Mouse (Mus musculus) spleen, postnatal 14 days (tissue): ENCODE measurements at regions not wholly inside any gene's neighbourhood (a gene's known extent, or its start where the extent isn't known, plus 50 kb on each side); places are given as distances from the start of the nearest gene placed in this dataset.
A peak's percentile ranks its signal among the peaks of the same experiment; 100 is the strongest.

Experiments
- DNase-seq, 2 experiments: peaks; one replicate each; pipeline ENCODE4 v3.0.0; 2021 to 2022; ENCODE audit warnings: low spot score in 2 of 2

- DNase-seq: no peak
Observed at GRCm38 (mm10) chr5:119739386-119739785, 68.9 kb downstream of the Tbx3 start.

GRCm38 (mm10) chr5:119741116-119741515, 70.6 kb downstream of the Tbx3 start:
- peak in 1 of 2 experiments; percentile 6 for DNase-seq

- no peak for DNase-seq
Observed at GRCm38 (mm10) chr5:119743733-119744132, 73.3 kb downstream of the Tbx3 start.

GRCm38 (mm10) chr5:119747038-119747437, 76.6 kb downstream of the Tbx3 start:
- DNase-seq: no peak

GRCm38 (mm10) chr5:119748667-119749066, 78.2 kb downstream of the Tbx3 start:
- DNase-seq: no peak

- no peak for DNase-seq
Observed at GRCm38 (mm10) chr5:119749153-119749552, 78.7 kb downstream of the Tbx3 start.

- no peak for DNase-seq
Observed at GRCm38 (mm10) chr5:119755782-119756181, 76.7 kb upstream of the Tbx5 start.

GRCm38 (mm10) chr5:119758880-119759279, 73.6 kb upstream of the Tbx5 start:
- DNase-seq: no peak

GRCm38 (mm10) chr5:119762102-119762501, 70.4 kb upstream of the Tbx5 start:
- DNase-seq: no peak

- no peak for DNase-seq
Observed at GRCm38 (mm10) chr5:119763337-119763736, 69.1 kb upstream of the Tbx5 start.

- DNase-seq: no peak
Observed at GRCm38 (mm10) chr5:119766372-119766771, 66.1 kb upstream of the Tbx5 start.

- DNase-seq: no peak
Observed at GRCm38 (mm10) chr5:119770951-119771350, 61.5 kb upstream of the Tbx5 start.

GRCm38 (mm10) chr5:119776106-119776887, 56.2 kb upstream of the Tbx5 start:
- no peak for DNase-seq

- no peak for DNase-seq
Observed at GRCm38 (mm10) chr5:119777836-119778235, 54.6 kb upstream of the Tbx5 start.

GRCm38 (mm10) chr5:119781375-119781774, 51.1 kb upstream of the Tbx5 start:
- DNase-seq: no peak
